Mouse (Mus musculus) CH12.LX (cell line): ENCODE results near the gene Kat2a. TPM values are rescaled to one million over a fixed set of nuclear protein-coding genes. Genes with fewer than 3 reads are reported as not detected.

ENCODE experiments used
- DNase-seq: peaks from one replicate; pipeline ENCODE4 v3.0.0-alpha.2; 2013; ENCODE audit errors: extremely low read depth
- H3K27ac ChIP-seq: 2 replicates; pipeline ENCODE4 v1.5.1; 2012; ENCODE audit warnings: low read depth, mild to moderate bottlenecking, control low read depth, moderate library complexity; ENCODE audit not compliant: insufficient read depth
- H3K27me3 ChIP-seq: replicated peaks from 2 replicates; pipeline ENCODE3; 2012; ENCODE audit warnings: inconsistent platforms
- H3K36me3 ChIP-seq, 2 experiments: replicated peaks in 1 of 2; 2 replicates each; pipeline versions ENCODE3 to v1.6.1; 2012; ENCODE audit warnings: inconsistent platforms in 1 of 2, low read length in 1 of 2, mild to moderate bottlenecking in 1 of 2, mixed read lengths in 1 of 2, moderate library complexity in 1 of 2; ENCODE audit not compliant: control insufficient read depth in 1 of 2, insufficient read depth in 1 of 2
- H3K4me1 ChIP-seq, 2 experiments: 2 replicates each; pipeline ENCODE4 v1.6.1; 2012; ENCODE audit warnings: inconsistent platforms in 1 of 2, moderate library complexity in 1 of 2; ENCODE audit not compliant: insufficient read depth in 2 of 2, control insufficient read depth in 1 of 2
- H3K4me2 ChIP-seq: 2 replicates; pipeline ENCODE4 v1.6.1; 2012; ENCODE audit warnings: low read depth, mild to moderate bottlenecking, control low read depth; ENCODE audit not compliant: poor library complexity, insufficient read depth, severe bottlenecking
- H3K4me3 ChIP-seq, 3 experiments: fragments of 150-350 bp in 1 of 3; sonication (generic) in 1 of 3; replicated peaks in 1 of 3; 2 replicates each; pipeline versions ENCODE3 to v1.5.1; 2011 to 2012; ENCODE audit warnings: low read depth in 2 of 3, low read length in 2 of 3, mild to moderate bottlenecking in 2 of 3, moderate library complexity in 2 of 3, control low read depth in 1 of 3, improper control_type of control experiment in 1 of 3, inconsistent platforms in 1 of 3, mixed read lengths in 1 of 3; ENCODE audit not compliant: poor library complexity in 1 of 3
- H3K79me2 ChIP-seq: replicated peaks from 2 replicates; pipeline ENCODE4 v1.6.1; 2012; ENCODE audit warnings: mild to moderate bottlenecking, moderate library complexity; ENCODE audit not compliant: control insufficient read depth, poor library complexity, insufficient read depth, severe bottlenecking; ENCODE audit errors: extremely low read depth
- H3K9ac ChIP-seq: 2 replicates; pipeline ENCODE4 v1.6.1; 2012; ENCODE audit warnings: low read depth, mild to moderate bottlenecking, control low read depth, moderate library complexity; ENCODE audit not compliant: insufficient read depth
- H3K9me3 ChIP-seq: replicated peaks from 2 replicates; pipeline ENCODE3; 2012; ENCODE audit warnings: low read length, inconsistent platforms, mixed read lengths
- CHD2 ChIP-seq: IDR thresholded peaks from 2 replicates; pipeline ENCODE4 v1.6.1; 2011; ENCODE audit warnings: low read length, improper control_type of control experiment
- CTCF ChIP-seq, 2 experiments: IDR thresholded peaks in 1 of 2; conservative IDR thresholded peaks in 1 of 2; 2 replicates each; pipeline ENCODE4 v1.5.1; 2011 to 2012; ENCODE audit warnings: low read depth in 2 of 2, low read length in 2 of 2, improper control_type of control experiment in 1 of 2, inconsistent platforms in 1 of 2, mild to moderate bottlenecking in 1 of 2, moderate library complexity in 1 of 2
- E2F4 ChIP-seq: IDR thresholded peaks from 2 replicates; pipeline ENCODE4 v1.6.1; 2011; ENCODE audit warnings: low read depth, low read length, improper control_type of control experiment; ENCODE audit not compliant: insufficient replicate concordance
- ELF1 ChIP-seq: IDR thresholded peaks from 2 replicates; pipeline ENCODE4 v1.6.1; 2014; ENCODE audit warnings: low read depth, mild to moderate bottlenecking, inconsistent platforms, low read length, improper control_type of control experiment
- ETS1 ChIP-seq: conservative IDR thresholded peaks from 2 replicates; pipeline ENCODE4 v1.6.1; 2012; ENCODE audit warnings: low read depth, mild to moderate bottlenecking, inconsistent platforms, low read length, improper control_type of control experiment, moderate library complexity
- GABPA ChIP-seq: IDR thresholded peaks from 2 replicates; pipeline ENCODE4 v1.6.1; 2012; ENCODE audit warnings: low read depth, low read length, improper control_type of control experiment, inconsistent platforms; ENCODE audit not compliant: insufficient replicate concordance
- HCFC1 ChIP-seq: IDR thresholded peaks from 2 replicates; pipeline ENCODE4 v1.6.1; 2012; ENCODE audit warnings: low read depth, mild to moderate bottlenecking, inconsistent platforms, low read length, improper control_type of control experiment
- IRF4 ChIP-seq: IDR thresholded peaks from 2 replicates; pipeline ENCODE4 v1.6.1; 2014; ENCODE audit warnings: low read depth, mild to moderate bottlenecking, inconsistent platforms, low read length, improper control_type of control experiment
- JUND ChIP-seq: conservative IDR thresholded peaks from 2 replicates; pipeline ENCODE4 v1.6.1; 2011; ENCODE audit warnings: low read depth, low read length, improper control_type of control experiment
- KAT2A ChIP-seq: IDR thresholded peaks from 2 replicates; pipeline ENCODE4 v1.6.1; 2012; ENCODE audit warnings: low read length, improper control_type of control experiment, inconsistent platforms; ENCODE audit not compliant: insufficient replicate concordance
- MAX ChIP-seq: IDR thresholded peaks from 2 replicates; pipeline ENCODE4 v1.6.1; 2011; ENCODE audit warnings: low read length, improper control_type of control experiment
- MAZ ChIP-seq: IDR thresholded peaks from 2 replicates; pipeline ENCODE4 v1.6.1; 2012; ENCODE audit warnings: low read depth, mild to moderate bottlenecking, inconsistent platforms, low read length, improper control_type of control experiment, moderate library complexity
- MYC ChIP-seq: IDR thresholded peaks from 2 replicates; pipeline ENCODE4 v1.6.1; 2011; ENCODE audit warnings: low read depth, mild to moderate bottlenecking, improper control_type of control experiment, low read length
- NELFE ChIP-seq: IDR thresholded peaks from 2 replicates; pipeline ENCODE4 v1.6.1; 2011; ENCODE audit warnings: low read depth, low read length, improper control_type of control experiment
- NRF1 ChIP-seq: IDR thresholded peaks from 2 replicates; pipeline ENCODE4 v1.6.1; 2014; ENCODE audit warnings: low read depth, mild to moderate bottlenecking, inconsistent platforms, low read length, improper control_type of control experiment, moderate library complexity
- PAX5 ChIP-seq: IDR thresholded peaks from 2 replicates; pipeline ENCODE4 v1.6.1; 2012; ENCODE audit warnings: low read length, inconsistent platforms, mixed read lengths
- POLR2A ChIP-seq: IDR thresholded peaks from 2 replicates; pipeline ENCODE4 v1.6.1; 2011; ENCODE audit warnings: low read depth, mild to moderate bottlenecking, improper control_type of control experiment, low read length
- POLR2AphosphoS2 ChIP-seq: IDR thresholded peaks from 2 replicates; pipeline ENCODE4 v1.6.1; 2011; ENCODE audit warnings: low read depth, low read length, improper control_type of control experiment
- RAD21 ChIP-seq: IDR thresholded peaks from 2 replicates; pipeline ENCODE4 v1.6.1; 2011; ENCODE audit warnings: low read depth, mild to moderate bottlenecking, low read length, improper control_type of control experiment, moderate library complexity
- RCOR1 ChIP-seq: conservative IDR thresholded peaks from 2 replicates; pipeline ENCODE4 v1.6.1; 2012; ENCODE audit warnings: low read depth, mild to moderate bottlenecking, inconsistent platforms, low read length, improper control_type of control experiment
- SIN3A ChIP-seq: IDR thresholded peaks from 2 replicates; pipeline ENCODE4 v1.6.1; 2012; ENCODE audit warnings: low read length, improper control_type of control experiment, inconsistent platforms
- SMC3 ChIP-seq: IDR thresholded peaks from 2 replicates; pipeline ENCODE4 v1.6.1; 2011; ENCODE audit warnings: low read depth, low read length, improper control_type of control experiment
- TBP ChIP-seq: conservative IDR thresholded peaks from 2 replicates; pipeline ENCODE4 v1.6.1; 2011; ENCODE audit warnings: low read depth, low read length, improper control_type of control experiment
- TCF12 ChIP-seq: IDR thresholded peaks from 2 replicates; pipeline ENCODE4 v1.6.1; 2014; ENCODE audit warnings: low read depth, mild to moderate bottlenecking, inconsistent platforms, low read length, improper control_type of control experiment
- UBTF ChIP-seq: IDR thresholded peaks from 2 replicates; pipeline ENCODE4 v1.6.1; 2012; ENCODE audit warnings: low read depth, mild to moderate bottlenecking, inconsistent platforms, low read length, improper control_type of control experiment, moderate library complexity
- USF1 ChIP-seq: IDR thresholded peaks from 2 replicates; pipeline ENCODE4 v1.6.1; 2014; ENCODE audit warnings: low read depth, mild to moderate bottlenecking, inconsistent platforms, low read length, improper control_type of control experiment
- USF2 ChIP-seq: conservative IDR thresholded peaks from 2 replicates; pipeline ENCODE4 v1.6.1; 2011; ENCODE audit warnings: low read depth, low read length, improper control_type of control experiment
- ZC3H11A ChIP-seq: IDR thresholded peaks from 2 replicates; pipeline ENCODE4 v1.6.1; 2012; ENCODE audit warnings: low read depth, mild to moderate bottlenecking, inconsistent platforms, low read length, improper control_type of control experiment
- ZKSCAN1 ChIP-seq: IDR thresholded peaks from 2 replicates; pipeline ENCODE4 v1.6.1; 2012; ENCODE audit warnings: low read depth, inconsistent platforms, low read length, improper control_type of control experiment, borderline replicate concordance
- ZMIZ1 ChIP-seq: IDR thresholded peaks from 2 replicates; pipeline ENCODE4 v1.6.1; 2012; ENCODE audit warnings: low read depth, mild to moderate bottlenecking, inconsistent platforms, low read length, improper control_type of control experiment
- ZNF384 ChIP-seq: IDR thresholded peaks from 2 replicates; pipeline ENCODE4 v1.6.1; 2012; ENCODE audit warnings: low read depth, low read length, improper control_type of control experiment, inconsistent platforms
- dilution Hi-C: fragments of 300-500 bp; cut with MboI; formaldehyde crosslinking; loops from 2 replicates; pipeline ENCODE4 v1.14.3; 2020; ENCODE audit warnings: low sequenced_read_pairs; ENCODE audit not compliant: extremely low pct_unique_long_range_greater_than_20kb, extremely low pct_ligation_motif_present
- in situ Hi-C: fragments of 300-500 bp; cut with MboI; formaldehyde crosslinking; loops from 3 replicates; pipeline ENCODE4 v1.14.3; 2019; ENCODE audit warnings: low sequenced_read_pairs, low pct_ligation_motif_present, low pct_unique_long_range_greater_than_20kb, mixed read lengths
- polyA plus RNA-seq: library from polyadenylated mRNA; unstranded; fragments of >175 nt; gene quantifications from 2 replicates; pipeline ENCODE4 v1.2.1, GENCODE M21; 2012; ENCODE audit warnings: low read depth; ENCODE audit not compliant: insufficient read length
- total RNA-seq, 2 experiments: library from RNA; depleted of rRNA; stranded (reverse); fragments of 300-350 nt in 1 of 2; fragments of >200 nt in 1 of 2; gene quantifications; 2 replicates each; pipeline ENCODE4 v1.2.3; 2012 to 2014

Gene Kat2a
- total and polyA plus RNA-seq, 3 experiments = 27.2 to 82.9 (median 30.7) TPM

DNA sequence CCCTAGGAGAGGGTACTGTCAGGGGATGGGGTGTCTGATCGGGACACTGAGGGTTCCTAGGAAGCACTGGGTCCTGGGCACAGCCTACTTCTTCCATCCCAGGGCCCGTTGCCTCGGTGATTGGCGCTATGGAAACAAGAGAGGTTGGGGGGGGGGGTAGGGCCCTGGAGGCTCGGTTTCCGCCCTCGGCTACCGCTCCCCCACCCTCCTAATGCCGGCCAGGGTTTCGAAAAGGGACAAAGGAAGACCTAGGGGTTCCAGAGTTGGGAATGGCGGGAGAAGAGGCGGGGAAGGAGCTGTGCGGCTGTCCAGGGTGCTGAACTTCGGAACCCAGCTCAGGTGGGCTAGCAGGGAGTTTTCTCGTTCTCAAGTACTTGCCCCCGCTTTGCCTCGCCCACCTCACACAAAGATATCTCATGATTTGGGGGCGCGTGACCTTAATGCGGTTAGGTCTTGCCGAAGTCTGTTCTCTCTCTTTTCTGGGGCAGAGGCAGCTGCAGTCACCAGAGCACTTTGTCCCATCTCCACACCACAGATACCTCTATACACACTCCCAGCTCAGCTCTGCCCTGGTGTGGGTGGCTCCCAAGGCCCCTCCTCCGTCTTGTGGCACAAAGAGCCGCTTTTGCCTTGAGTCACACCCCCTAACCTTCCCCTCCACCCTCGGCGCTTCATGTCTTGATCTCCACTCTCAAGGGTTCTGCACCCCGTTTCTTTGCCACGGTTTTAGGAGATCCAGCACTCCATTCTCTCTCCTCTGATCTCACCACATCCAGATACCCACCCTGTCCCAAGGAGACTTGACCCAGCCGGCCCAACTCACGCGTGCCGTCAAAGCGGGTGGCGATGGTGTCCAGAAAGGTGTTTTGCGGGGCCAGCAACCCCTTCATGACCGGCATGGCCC, 46.7 kb upstream of the Kat2a start:
- Histone ChIP-seq H3K9ac (peak overlapping the region; percentile 20; the same call in 1 of the 2 replicates), H3K4me2 (peak overlapping the region; percentile 86), H3K36me3 (peaks cover 9 to 27% of the 10 kb centered on the region in 2 experiments), H3K4me1 (peaks cover 26 to 57% of the 10 kb centered on the region in 2 experiments), H3K27me3 (peaks cover 12% of the 10 kb centered on the region), H3K9me3 (no peaks in the 10 kb centered on the region), H3K79me2 (no peaks in the 10 kb centered on the region), H3K27ac (peak overlapping the region; percentile 8; the same call in 1 of the 2 replicates), H3K4me3 (peak overlapping the region; percentile 46 to 61 (median 53))
- dilution Hi-C loops = no loop called here
- no peak for TF ChIP-seq ZNF384
- 0 out of 2 replicates have a peak, but pooled peaks have one; percentile 14 for TF ChIP-seq NRF1
- no peak for DNase-seq
- in situ Hi-C loops = no loop called here

DNA sequence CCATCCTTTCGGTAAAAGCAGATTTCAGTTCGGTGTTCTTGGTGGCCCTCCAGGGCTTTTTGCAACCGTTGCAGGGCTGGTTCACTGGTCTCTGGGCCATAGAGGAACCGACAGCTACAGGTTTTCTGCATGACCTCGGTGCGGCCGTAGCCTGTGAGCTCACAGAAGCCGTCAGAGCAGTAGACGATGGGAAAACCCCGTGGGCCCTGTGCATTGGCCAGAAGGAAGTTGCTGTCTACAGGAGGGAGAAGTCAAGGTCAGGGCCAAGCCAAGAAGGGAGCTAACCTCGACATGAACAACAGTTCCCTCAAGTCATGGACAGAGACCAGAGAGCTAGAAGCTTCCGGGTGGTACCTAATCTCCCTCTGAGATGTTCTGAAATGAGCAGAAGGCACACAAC, 45.3 kb upstream of the Kat2a start:
- Histone ChIP-seq H3K79me2 (no peaks in the 10 kb centered on the region), H3K36me3 (peaks cover 12 to 40% of the 10 kb centered on the region in 2 experiments), H3K4me1 (peaks cover 26 to 57% of the 10 kb centered on the region in 2 experiments), H3K4me3 (no peak overlapping the region), H3K9ac (peak overlapping the region; percentile 31; the same call in 1 of the 2 replicates), H3K4me2 (peak overlapping the region; percentile 53), H3K27ac (peak overlapping the region; percentile 91), H3K9me3 (no peaks in the 10 kb centered on the region), H3K27me3 (peaks cover 7% of the 10 kb centered on the region)
- dilution Hi-C loops = no loop called here
- in situ Hi-C loops = no loop called here
- peak; percentile 91 for DNase-seq
- TF ChIP-seq TBP (0 out of 2 replicates have a peak, but pooled peaks have one; percentile 61), MYC (no peak; the same call in 1 of the 2 replicates), CHD2 (no peak), E2F4 (no peak), JUND (no peak), IRF4 (peak; percentile 44; the same call in 1 of the 2 replicates), TCF12 (peak; percentile 25; the same call in 1 of the 2 replicates), USF2 (no peak; the same call in 1 of the 2 replicates), PAX5 (no peak), KAT2A (no peak), MAX (peak; percentile 56; the same call in 1 of the 2 replicates), ZMIZ1 (no peak), MAZ (no peak), POLR2A (peak; percentile 66), SMC3 (peak; percentile 16; the same call in 1 of the 2 replicates), ETS1 (no peak; the same call in 1 of the 2 replicates), GABPA (no peak), ELF1 (peak; percentile 72), RAD21 (no peak; the same call in 1 of the 2 replicates), USF1 (no peak), ZKSCAN1 (no peak), RCOR1 (no peak), NELFE (no peak), CTCF (conservative IDR thresholded peaks at IDR 0.05 in 1 of 2, IDR thresholded peaks at IDR 0.05 in 1 of 2; ENCODE audit: low read depth in 2 of 2, low read length in 2 of 2) (no peak), ZC3H11A (no peak), POLR2AphosphoS2 (no peak), SIN3A (peak; percentile 70; the same call in 1 of the 2 replicates), HCFC1 (no peak), UBTF (0 out of 2 replicates have a peak, but pooled peaks have one; percentile 70)
